Mouse (Mus musculus): ENCODE measurements around the gene Samm50.
"Not testable (repeated sequence)": the region's sequence is repeated elsewhere in the genome, so short reads cannot be mapped to it uniquely, and the experiment has no call there.

Samm50 gene

GRCm38 (mm10) chr15:84192058-84192791, at the start of gene Samm50:
Gene Samm50 (plus strand): TSS chr15:84192241.
- DNase-seq: peak; percentile 98

DNA sequence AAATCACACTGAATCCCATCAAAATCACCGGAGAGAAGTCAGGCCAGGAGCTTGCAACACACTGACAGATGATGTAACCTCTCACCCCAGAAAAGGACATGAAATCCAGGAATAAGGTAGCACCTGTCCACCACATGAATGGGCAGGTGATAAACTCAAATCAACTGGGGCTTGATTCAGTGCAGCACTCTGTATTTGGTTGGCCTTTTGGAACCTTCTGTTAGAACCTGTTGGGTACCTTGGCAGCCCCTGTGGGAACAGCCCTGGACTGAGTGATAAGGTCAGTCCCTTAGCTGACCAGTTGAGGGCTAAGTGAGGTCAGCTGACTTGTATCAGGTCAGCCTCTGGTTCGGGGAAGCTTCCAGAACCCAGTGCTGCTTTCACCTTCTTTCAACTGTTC, 35.9 kb upstream of the Samm50 start:
- no peak for DNase-seq

- not testable (repeated sequence) for DNase-seq
These were observed 34.5 kb upstream of the Samm50 start for GRCm38 (mm10) chr15:84157530-84157929.

GRCm38 (mm10) chr15:84161871-84162270, 30.2 kb upstream of the Samm50 start:
- no peak for DNase-seq

- no peak for DNase-seq
These were observed 25.2 kb upstream of the Samm50 start for GRCm38 (mm10) chr15:84166818-84167217.

- peak; percentile 98 for DNase-seq
These were observed 24.4 kb upstream of the Samm50 start, which contains the start of gene Pnpla3 for GRCm38 (mm10) chr15:84167600-84167999. Gene Pnpla3 (plus strand): TSS chr15:84167837.

DNA sequence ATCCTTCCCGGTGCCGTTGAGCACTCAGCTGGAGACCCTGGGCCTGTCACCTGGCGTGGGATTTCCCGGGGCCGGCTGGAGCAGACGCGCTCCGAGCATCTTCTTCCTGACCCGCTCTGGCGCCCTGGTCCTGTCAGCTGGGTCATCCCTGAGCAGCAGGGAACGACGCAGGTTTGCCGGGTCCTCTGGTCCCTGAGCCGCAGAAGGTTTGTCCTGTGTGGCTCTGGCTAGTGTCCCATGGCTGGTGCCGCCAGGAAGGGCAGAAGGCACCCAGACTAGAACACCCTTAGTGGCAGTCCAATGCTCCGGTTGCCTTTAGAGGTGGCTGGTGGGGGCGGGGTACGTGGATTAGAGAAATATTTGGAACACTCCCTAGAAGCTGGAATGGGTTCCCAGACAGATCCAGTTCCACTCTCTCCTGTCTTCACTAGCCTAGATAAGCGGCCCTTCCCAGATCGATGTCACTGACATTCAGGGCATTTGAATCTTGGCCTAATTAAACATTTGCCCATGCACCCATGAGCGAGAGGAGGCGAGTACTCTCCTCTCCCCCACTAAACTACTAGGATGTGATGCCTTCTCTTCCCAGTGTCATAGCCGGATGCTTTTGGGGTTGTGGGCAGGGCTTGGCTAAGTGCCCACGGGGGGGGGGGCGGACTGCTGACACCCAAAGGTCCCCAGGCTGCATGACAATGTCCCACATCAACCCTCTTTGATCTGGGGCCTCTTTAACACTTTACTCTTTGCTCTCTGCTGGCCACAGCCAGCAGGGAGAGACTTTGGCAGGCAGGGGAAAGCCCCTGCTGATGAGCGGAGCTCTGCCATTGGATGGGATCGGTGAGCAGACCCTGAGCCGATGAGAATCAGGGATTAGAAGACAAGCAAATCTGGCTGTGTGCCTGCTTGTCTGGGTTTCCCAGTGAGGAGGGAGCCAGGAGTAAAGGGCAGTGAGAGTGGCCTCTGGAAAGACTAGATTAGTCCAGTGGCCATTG, 23.6 kb upstream of the Samm50 start:
- DNase-seq: peak; percentile 91

GRCm38 (mm10) chr15:84169511-84169910, 22.5 kb upstream of the Samm50 start:
- no peak for DNase-seq

DNA sequence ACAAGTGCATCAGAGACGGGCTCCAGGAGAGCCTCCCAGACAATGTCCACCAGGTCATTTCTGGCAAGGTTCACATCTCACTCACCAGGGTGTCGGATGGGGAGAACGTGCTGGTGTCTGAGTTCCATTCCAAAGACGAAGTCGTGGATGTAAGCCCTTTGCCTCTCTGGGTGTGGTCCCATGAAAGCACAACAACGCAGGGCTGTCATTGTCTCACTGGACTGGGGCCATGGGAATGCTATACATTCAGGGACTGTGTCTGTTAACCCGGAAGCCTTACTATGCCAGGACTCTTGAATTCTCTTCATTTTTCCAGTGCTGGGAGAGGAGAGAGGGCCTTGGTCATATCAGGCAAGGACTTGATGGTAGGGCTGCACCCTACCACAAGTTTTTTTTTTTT, 20.9 kb upstream of the Samm50 start:
- no peak for DNase-seq

DNA sequence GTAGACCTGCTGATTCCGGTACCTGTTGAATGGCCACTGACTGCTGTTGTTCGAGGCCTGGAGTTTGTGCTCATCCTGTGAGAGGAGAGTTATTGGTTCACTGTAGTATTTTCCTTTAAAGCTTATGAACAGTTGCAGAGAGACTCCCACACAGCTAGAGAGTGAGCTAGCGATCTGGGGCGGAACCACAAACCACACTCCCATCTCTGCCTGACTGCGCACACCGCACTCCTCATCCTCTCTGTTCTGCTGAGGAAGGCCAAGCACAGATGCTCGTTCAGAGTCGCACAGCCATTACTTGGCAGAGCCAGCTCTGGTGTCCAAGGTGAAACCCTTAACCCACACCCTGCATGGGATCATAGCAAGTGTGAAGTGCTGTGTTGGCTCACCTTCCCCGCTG, 13.3 kb upstream of the Samm50 start:
- no peak for DNase-seq

- no peak for DNase-seq
These were observed 10.0 kb upstream of the Samm50 start for GRCm38 (mm10) chr15:84182000-84182399.

DNA sequence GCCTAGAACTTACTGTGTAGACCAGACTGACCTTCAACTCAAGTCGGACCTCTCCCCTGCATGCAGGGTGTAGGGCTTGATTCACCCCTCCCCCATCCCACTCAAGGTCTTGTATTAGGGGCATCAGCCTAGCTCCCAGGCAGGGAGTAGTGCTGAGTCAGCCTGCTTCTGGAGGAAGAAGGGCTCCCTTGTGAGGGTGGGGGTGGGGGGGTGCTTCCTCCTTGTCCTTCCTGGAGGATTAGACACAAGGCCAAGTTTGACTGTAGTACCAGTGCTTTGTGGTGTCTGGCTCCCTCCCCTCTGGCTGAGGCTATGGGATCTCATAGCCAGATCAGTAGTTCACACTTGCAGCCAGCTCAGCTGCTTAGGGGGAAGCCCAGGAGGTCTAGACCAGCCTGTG, 8.1 kb upstream of the Samm50 start:
- peak; percentile 6 for DNase-seq

GRCm38 (mm10) chr15:84186196-84186595, 5.8 kb upstream of the Samm50 start:
- DNase-seq: no peak

DNA sequence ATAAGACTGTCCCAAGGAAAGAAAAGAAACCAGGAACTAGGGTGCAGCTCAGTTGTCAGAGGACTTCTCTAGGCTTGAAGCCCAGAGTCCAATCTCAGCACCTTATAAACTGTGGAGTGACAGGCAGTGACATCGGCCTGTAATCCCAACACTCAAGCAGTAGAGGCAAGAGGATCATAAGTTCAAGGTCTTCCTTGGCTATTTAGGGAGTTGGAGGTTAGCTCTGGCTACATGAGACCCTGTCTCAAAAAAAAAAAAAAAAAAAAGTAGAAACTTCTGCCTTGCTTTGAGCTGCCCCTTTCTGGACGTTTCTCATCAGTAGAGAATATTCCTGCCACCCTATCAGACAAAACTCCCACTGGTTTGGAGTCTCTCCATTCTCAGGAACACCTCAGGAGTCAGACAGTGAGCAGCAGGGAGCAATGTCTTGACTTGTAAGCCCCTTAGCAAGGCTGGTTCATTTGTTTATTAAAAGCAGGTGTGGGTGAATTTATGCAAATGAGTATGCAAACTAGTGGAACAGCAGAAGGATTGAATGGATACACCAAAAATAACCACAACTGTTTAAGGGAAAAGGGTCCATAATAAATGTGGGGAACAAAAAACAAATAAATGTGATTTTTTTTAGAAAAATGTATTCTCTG, 3.0 kb upstream of the Samm50 start:
- DNase-seq: no peak

DNA sequence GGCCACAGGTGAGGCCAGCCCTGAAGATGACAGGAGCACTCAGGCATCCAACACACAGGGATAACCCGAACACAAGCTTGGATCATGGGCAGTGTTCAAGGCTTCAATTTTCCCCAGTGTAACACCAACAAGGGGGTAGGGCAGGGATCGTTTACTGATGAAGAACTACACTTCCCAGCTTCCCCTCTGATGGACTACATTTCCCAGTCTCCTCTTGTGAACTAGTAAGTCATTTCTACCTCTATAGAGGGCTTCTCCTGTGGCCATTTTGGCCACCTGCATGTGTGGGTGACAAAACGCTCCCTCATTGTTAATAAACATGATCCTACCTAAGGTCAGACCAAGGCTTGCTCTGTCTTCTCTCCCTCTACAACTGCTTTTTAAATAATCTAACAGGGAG, 2.2 kb upstream of the Samm50 start:
- peak; percentile 54 for DNase-seq

DNA sequence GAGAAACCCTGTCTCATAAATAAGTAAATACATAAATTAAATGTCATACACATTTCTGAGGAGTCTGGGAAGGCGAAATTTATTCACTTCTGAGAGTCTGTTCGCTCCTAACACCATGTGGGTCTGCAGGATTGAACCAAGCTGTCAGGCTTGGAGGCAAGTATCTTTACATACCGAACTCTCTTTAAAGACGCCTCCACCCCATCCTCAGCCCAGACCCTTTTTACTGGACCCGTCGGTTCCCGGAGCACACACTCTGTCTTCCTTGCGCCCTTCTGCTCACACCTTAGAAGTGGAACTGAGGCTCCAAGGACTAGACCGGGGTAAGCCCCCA, 350 bp upstream of the Samm50 start:
- no peak for DNase-seq

- no peak for DNase-seq
These were observed 4.6 kb downstream of the Samm50 start for GRCm38 (mm10) chr15:84196486-84197165.

GRCm38 (mm10) chr15:84207327-84207726, 15.3 kb downstream of the Samm50 start:
- no peak for DNase-seq

DNA sequence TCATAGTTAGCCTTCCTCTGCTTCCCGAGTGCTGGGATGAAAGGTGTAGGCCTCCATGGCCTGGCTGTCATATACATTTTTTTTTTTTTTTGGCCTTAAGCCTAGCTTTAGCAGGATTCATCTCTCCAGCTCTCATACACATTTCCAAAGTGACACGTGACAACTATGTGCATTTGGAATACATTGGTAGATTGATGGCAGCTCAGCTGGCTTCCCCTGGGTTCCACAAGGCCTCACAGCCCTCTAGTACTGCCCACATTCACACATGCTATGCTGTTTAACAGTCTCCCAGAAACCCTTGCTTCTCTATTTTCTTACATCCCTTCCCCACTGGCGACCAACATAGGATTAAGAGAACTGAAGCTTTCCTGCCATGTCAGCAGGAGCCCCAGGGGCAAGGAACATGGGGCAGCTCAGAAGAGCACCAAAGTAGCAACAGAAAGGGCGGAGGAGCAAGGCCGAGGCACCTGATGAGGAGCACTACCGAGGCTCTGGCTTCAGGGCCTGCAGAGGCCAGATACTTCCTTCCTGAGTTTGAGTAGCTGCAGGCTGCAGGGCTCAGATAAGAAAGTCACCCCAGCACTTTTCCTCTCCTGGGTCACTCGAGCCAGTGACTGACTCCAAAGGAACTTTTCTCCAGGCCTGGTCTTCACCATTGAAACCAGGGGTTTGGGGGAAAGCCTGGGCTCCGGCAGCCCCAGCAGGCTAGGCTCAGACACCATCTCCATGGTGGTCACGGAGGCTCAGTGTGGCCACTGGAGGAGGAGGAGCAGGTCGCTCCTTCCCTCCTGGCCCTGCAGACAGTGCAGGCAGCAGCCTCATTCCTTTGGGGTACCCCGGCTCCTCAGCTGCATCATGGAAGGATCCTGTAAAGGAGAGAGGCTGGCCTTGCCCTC, 17.7 kb downstream of the Samm50 start:
- no peak for DNase-seq

DNA sequence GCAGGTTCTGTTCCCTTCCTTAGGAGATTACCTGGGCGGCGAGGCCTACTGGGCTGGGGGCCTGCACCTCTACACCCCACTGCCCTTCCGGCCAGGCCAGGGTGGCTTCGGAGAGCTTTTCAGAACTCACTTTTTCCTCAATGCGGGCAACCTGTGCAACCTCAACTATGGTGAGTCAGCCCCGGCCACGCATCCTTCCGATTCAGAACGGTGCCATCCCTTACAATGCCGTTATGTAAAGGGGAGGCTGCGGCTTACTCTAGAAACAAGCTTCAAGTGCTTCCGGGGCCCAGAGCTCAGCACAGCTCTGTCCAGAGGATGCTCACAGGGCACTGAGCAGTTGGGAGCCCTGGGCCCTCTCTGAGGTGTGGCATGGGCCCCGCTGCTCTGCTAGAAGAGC, 18.4 kb downstream of the Samm50 start:
- no peak for DNase-seq

- DNase-seq: no peak
These were observed 18.9 kb downstream of the Samm50 start for GRCm38 (mm10) chr15:84210941-84211340.

DNA sequence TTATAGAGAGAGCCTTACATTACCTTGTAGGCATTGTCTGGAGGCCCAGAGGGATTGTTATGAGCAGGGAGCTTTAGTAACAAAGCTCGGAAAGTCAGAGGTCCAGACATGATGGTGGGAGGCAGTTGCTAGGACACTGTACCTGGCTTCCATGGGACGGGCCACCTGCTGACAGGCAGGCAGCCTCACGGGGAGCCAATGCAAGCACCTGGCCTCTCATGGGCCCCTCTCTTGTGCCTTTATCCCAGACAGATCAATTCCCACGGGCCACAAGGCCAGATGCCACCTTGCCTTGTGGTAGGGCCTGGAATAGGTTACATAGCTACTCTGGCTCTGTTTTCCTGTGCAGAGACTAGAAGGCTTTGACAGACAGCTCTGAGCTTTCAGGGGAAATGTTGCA, 19.5 kb downstream of the Samm50 start:
- DNase-seq: no peak
